Mouse (Mus musculus) erythroblast, embryonic 14.5 days (primary cell): ENCODE data around the gene Nr2e1. TPM values are rescaled to one million over a fixed set of nuclear protein-coding genes. Genes with fewer than 3 reads are reported as not detected.

Experiments
- H3K27me3 ChIP-seq: 2 replicates; pipeline ENCODE4 v1.6.1; 2012; ENCODE audit warnings: inconsistent platforms; ENCODE audit not compliant: control insufficient read depth
- H3K36me3 ChIP-seq: 2 replicates; pipeline ENCODE4 v1.6.1; 2012; ENCODE audit warnings: mild to moderate bottlenecking, inconsistent platforms; ENCODE audit not compliant: control insufficient read depth
- H3K4me1 ChIP-seq: 2 replicates; pipeline ENCODE4 v1.6.1; 2012; ENCODE audit warnings: inconsistent platforms; ENCODE audit not compliant: control insufficient read depth
- H3K4me3 ChIP-seq: replicated peaks from 2 replicates; pipeline ENCODE3; 2012; ENCODE audit warnings: moderate library complexity, mild to moderate bottlenecking, inconsistent platforms
- H3K9me3 ChIP-seq: 2 replicates; pipeline ENCODE4 v1.6.1; 2012; ENCODE audit warnings: low read length, inconsistent platforms, mixed read lengths; ENCODE audit not compliant: control insufficient read depth
- GATA1 ChIP-seq: IDR thresholded peaks from 2 replicates; pipeline ENCODE4 v1.6.1; 2012; ENCODE audit warnings: low read length, inconsistent platforms, mixed read lengths
- TAL1 ChIP-seq: IDR thresholded peaks from 3 replicates; pipeline ENCODE4 v1.6.1; 2012; ENCODE audit warnings: low read length, inconsistent platforms, mixed read lengths
- polyA plus RNA-seq: library from polyadenylated mRNA; stranded (reverse); fragments of >175 nt; gene quantifications from 2 replicates; pipeline ENCODE4 v1.2.3, GENCODE M21; 2012

Gene Nr2e1
- polyA plus RNA-seq, 1 experiment: not detected

GRCm38 (mm10) chr10:42572971-42573370 lies 10.5 kb downstream of the Nr2e1 start:
- Histone ChIP-seq H3K27me3 (peaks cover 100% of the 10 kb centered on the region), H3K4me3 (no peak overlapping the region), H3K4me1 (no peaks in the 10 kb centered on the region), H3K36me3 (no peaks in the 10 kb centered on the region), H3K9me3 (peaks cover 14% of the 10 kb centered on the region; the same call in 1 of the 2 replicates)
- TF ChIP-seq GATA1 (no peak), TAL1 (no peak)

DNA sequence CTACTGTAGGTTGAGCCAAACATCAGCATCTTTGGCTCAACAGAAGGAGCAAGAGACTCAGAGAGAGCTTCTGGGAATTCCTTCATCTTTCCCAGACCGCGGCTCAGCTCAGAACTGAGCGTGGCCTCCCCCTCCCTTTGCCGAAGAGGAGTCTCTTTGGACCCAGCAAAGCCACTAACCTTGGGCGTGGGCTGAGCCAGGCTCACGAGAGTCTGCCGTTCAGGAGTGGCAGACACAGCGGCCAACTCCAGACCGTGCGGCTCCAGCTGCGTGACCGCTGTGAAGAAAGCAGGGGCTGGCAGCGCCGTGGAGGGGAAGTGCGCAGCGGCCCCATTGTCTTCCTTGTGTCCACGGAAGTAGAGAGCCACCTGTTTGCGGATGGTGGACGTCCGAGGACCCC lies 10.9 kb downstream of the Nr2e1 start:
- no peak for TF ChIP-seq GATA1
- no peak for TF ChIP-seq TAL1

DNA sequence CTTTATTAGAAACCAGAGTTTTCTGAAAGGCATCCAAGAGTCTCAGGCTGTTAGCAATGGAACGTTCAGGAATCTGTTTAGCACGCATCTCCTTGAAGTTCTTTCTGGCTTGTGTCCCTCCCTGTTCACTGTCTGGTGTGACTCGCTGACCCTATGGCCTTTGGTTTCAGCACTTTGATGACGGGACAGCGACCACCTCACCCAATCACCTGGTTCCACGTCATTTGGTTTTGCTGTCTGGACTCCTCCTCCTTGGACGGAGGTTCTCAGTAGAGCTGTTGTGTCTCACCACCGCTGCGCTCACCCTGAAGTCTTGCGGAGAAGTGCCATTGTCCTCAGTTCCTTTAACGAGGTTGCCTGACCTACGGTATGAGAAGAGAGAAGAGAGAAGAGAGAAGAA lies 21.2 kb downstream of the Nr2e1 start:
- H3K27me3 ChIP-seq: peaks cover 82% of the 10 kb centered on the region
- peaks cover 2% of the 10 kb centered on the region for H3K4me1 ChIP-seq
- TF ChIP-seq TAL1: no peak
- TF ChIP-seq GATA1: no peak
- no peak overlapping the region for H3K4me3 ChIP-seq
- H3K36me3 ChIP-seq: no peaks in the 10 kb centered on the region
- no peaks in the 10 kb centered on the region; the same call in 1 of the 2 replicates for H3K9me3 ChIP-seq

More for the DNA sequence above, 10.9 kb downstream of the Nr2e1 start:
- no peaks in the 10 kb centered on the region for H3K4me1 ChIP-seq
- peaks cover 100% of the 10 kb centered on the region for H3K27me3 ChIP-seq
- H3K4me3 ChIP-seq: no peak overlapping the region
- H3K36me3 ChIP-seq: no peaks in the 10 kb centered on the region
- H3K9me3 ChIP-seq: peaks cover 10% of the 10 kb centered on the region; the same call in 1 of the 2 replicates

DNA sequence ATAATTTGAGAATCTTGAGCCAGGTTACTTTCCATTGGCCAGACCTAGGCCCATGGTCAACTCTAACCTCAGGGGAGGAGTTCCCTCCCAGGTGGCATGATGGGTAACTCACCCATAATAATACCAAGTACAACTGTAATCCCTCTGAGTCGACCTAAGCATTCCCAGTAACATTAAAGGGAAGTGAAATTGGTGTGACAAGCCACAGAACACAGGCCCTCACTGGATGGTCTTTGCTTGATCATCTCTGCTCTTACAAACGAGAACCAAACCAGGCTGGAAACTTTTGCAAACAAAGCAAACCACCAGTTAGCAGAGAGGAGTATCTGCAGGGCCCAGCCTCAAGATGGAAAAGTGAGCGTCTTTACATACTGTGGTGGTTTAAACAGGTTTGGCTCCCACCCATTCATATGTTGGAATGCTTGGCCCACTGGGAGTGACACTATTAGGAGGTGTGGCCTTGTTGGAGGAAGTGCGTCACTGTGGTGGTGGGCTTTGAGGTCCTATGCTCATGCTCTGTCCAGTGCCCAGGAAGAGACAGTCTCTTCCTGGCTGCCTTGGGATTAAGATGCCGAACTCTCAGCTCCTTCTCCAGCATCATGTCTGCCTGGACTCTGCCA lies 23.7 kb downstream of the Nr2e1 start:
- H3K4me1 ChIP-seq: peaks cover 2% of the 10 kb centered on the region
- no peak for TF ChIP-seq TAL1
- no peak for TF ChIP-seq GATA1
- no peaks in the 10 kb centered on the region for H3K36me3 ChIP-seq
- H3K9me3 ChIP-seq: peaks cover under 1% of the 10 kb centered on the region; the same call in 1 of the 2 replicates
- no peak overlapping the region for H3K4me3 ChIP-seq
- H3K27me3 ChIP-seq: peaks cover 70% of the 10 kb centered on the region

GRCm38 (mm10) chr10:42546507-42546906 lies 36.9 kb downstream of the Nr2e1 start:
- Histone ChIP-seq H3K4me1 (peaks cover 49% of the 10 kb centered on the region), H3K36me3 (no peaks in the 10 kb centered on the region), H3K27me3 (peaks cover 23% of the 10 kb centered on the region), H3K9me3 (no peaks in the 10 kb centered on the region), H3K4me3 (no peak overlapping the region)
- TF ChIP-seq GATA1 (no peak), TAL1 (no peak)

GRCm38 (mm10) chr10:42545707-42546503 lies 37.5 kb downstream of the Nr2e1 start:
- no peak overlapping the region for H3K4me3 ChIP-seq
- H3K36me3 ChIP-seq: no peaks in the 10 kb centered on the region
- no peaks in the 10 kb centered on the region for H3K9me3 ChIP-seq
- H3K4me1 ChIP-seq: peaks cover 51% of the 10 kb centered on the region
- TF ChIP-seq TAL1: no peak
- no peak for TF ChIP-seq GATA1
- peaks cover 17% of the 10 kb centered on the region for H3K27me3 ChIP-seq

DNA sequence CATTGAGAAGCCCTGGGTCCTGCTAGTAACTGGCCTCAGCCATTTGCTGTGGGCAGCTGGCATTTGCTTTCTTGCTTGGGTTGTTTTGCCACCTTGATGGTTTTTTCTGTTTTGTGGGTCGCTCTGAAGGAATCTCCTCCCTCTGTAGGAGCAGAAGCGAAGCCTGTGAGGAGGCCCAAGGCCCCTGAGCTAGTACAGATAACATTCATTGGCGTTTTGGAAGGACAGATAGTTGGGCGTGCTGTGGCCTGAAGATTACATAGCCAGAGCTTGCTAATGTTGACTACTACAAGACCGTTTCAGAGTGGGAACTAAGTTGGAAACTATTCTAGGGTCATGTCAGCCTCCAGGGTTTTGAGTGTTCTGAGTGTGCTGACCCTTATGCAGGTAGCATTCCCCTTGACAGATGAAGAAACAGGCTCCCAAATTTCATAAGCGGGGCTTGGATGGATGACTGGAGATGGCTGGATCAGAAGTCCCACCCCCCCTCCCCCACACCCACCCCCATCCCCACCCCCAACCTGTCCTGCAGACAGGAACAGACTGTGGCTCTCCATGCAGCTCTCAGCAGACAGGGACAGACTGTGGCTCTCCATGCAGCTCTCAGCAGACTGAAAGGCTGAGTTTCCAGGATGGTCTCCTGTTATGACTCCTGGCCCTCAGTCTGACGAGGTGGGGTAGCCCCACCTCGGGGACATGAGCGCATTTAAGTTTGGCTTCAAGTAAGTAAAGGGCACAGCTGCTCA lies 45.7 kb downstream of the Nr2e1 start:
- Histone ChIP-seq H3K4me3 (peak overlapping the region; percentile 38), H3K4me1 (peaks cover 84% of the 10 kb centered on the region), H3K9me3 (peaks cover 2% of the 10 kb centered on the region; the same call in 1 of the 2 replicates), H3K27me3 (no peaks in the 10 kb centered on the region), H3K36me3 (peaks cover 62% of the 10 kb centered on the region)
- peak; percentile 87 for TF ChIP-seq GATA1
- peak; percentile 86 for TF ChIP-seq TAL1

DNA sequence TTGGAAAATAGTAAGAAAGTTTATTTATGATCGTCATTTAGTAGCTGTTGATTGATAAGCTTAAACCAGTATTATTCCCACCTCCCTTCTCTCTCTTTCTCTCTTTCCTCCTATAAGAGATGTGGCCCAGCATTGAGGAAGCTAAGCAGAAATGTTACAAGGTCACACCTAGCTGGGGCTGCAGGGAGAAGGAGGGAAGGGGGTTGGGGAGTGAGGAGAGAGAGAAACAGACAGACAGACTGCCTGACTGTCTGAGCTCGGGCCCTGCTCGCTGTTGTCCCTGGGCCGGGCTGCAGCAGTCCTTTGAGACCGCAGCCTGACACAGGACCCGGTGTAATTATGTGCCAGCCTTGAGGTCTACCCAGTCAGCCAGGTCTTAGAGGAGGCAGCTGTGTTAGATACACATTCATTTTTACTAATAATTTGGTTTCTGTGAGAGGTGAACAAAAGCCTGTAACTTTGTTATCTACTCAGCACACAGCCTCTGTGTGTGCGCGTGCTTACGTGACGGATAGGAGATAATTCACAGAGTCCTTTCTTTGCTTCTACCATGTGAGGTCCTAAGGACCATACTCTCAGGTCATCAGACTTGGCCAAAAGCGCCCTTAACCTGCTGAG lies 49.5 kb downstream of the Nr2e1 start:
- Histone ChIP-seq H3K27me3 (no peaks in the 10 kb centered on the region), H3K36me3 (peaks cover 86% of the 10 kb centered on the region), H3K4me1 (peaks cover 87% of the 10 kb centered on the region), H3K9me3 (peaks cover 2% of the 10 kb centered on the region; the same call in 1 of the 2 replicates), H3K4me3 (peak overlapping the region; percentile 55)
- peak; percentile 83 for TF ChIP-seq TAL1
- peak; percentile 92 for TF ChIP-seq GATA1
